Mouse (Mus musculus) liver, postnatal 0 days (tissue): ENCODE data around the gene Asprv1. TPM values are rescaled to one million over a fixed set of nuclear protein-coding genes. Genes with fewer than 3 reads are reported as not detected.

Experiments
- ATAC-seq: fragments of 200-750 bp; cut with Nextera tagmentation; 2 replicates; pipeline ENCODE4 v1.8.0; 2017; ENCODE audit warnings: mild to moderate bottlenecking, moderate library complexity
- DNase-seq: peaks from one replicate; pipeline ENCODE4 v3.0.0-alpha.2; 2016
- H3K27ac ChIP-seq: fragments of 300-500 bp; sonication (generic); 2 replicates; pipeline ENCODE4 v1.5.1; 2014; ENCODE audit warnings: antibody characterized with exemption, moderate library complexity, mild to moderate bottlenecking, low read depth
- H3K27me3 ChIP-seq: fragments of 300-500 bp; sonication (generic); 2 replicates; pipeline ENCODE4 v1.6.1; 2014; ENCODE audit warnings: low read length, control low read depth, mixed read lengths; ENCODE audit not compliant: insufficient read depth
- H3K36me3 ChIP-seq: fragments of 300-500 bp; sonication (generic); replicated peaks from 2 replicates; pipeline ENCODE4 v1.6.1; 2014; ENCODE audit warnings: mild to moderate bottlenecking, control low read depth, low read length, moderate library complexity, mixed read lengths; ENCODE audit not compliant: insufficient read depth
- H3K4me1 ChIP-seq: fragments of 300-500 bp; sonication (generic); 2 replicates; pipeline ENCODE4 v1.6.1; 2014; ENCODE audit warnings: antibody characterized with exemption, mild to moderate bottlenecking, control low read depth; ENCODE audit not compliant: insufficient read depth
- H3K4me2 ChIP-seq: fragments of 300-500 bp; sonication (generic); 2 replicates; pipeline ENCODE4 v1.6.1; 2014; ENCODE audit warnings: low read depth, mild to moderate bottlenecking, low read length, moderate library complexity, mixed read lengths
- H3K4me3 ChIP-seq: fragments of 300-500 bp; sonication (generic); 2 replicates; pipeline ENCODE4 v1.5.1; 2014; ENCODE audit warnings: low read depth, low read length
- H3K9ac ChIP-seq: fragments of 300-500 bp; sonication (generic); replicated peaks from 2 replicates; pipeline ENCODE4 v1.6.1; 2014; ENCODE audit warnings: mild to moderate bottlenecking, moderate library complexity
- H3K9me3 ChIP-seq: fragments of 300-500 bp; sonication (generic); 2 replicates; pipeline ENCODE4 v1.6.1; 2016; ENCODE audit warnings: mild to moderate bottlenecking, control low read depth, low read length, mixed read lengths
- CTCF ChIP-seq: sonication (generic); IDR thresholded peaks from 2 replicates; pipeline ENCODE4 v1.5.1; 2016; ENCODE audit warnings: antibody characterized with exemption, low read depth
- EP300 ChIP-seq: IDR thresholded peaks from 2 replicates; pipeline ENCODE4 v1.6.1; 2016; ENCODE audit warnings: antibody characterized with exemption, low read depth, mild to moderate bottlenecking
- WGBS: fragments of 180-500 bp; shearing (Covaris S2); extraction: QIAGEN DNeasy Blood & Tissue Kit; methylation state at CpG from one replicate; pipeline ENCODE4 v1.1.7; 2014; ENCODE audit not compliant: insufficient replicate concordance; 5-methylcytosine and 5-hydroxymethylcytosine counted together
- polyA plus RNA-seq: library from polyadenylated mRNA; unstranded; fragments of >200 nt; fragmentation: Nextera tagmentation; extraction: Ambion mirVana; gene quantifications from 2 replicates; pipeline ENCODE4 v1.2.1, GENCODE M21; 2015

Gene Asprv1
- polyA plus RNA-seq, 1 experiment from 2014 or later: 8.6 TPM

DNA sequence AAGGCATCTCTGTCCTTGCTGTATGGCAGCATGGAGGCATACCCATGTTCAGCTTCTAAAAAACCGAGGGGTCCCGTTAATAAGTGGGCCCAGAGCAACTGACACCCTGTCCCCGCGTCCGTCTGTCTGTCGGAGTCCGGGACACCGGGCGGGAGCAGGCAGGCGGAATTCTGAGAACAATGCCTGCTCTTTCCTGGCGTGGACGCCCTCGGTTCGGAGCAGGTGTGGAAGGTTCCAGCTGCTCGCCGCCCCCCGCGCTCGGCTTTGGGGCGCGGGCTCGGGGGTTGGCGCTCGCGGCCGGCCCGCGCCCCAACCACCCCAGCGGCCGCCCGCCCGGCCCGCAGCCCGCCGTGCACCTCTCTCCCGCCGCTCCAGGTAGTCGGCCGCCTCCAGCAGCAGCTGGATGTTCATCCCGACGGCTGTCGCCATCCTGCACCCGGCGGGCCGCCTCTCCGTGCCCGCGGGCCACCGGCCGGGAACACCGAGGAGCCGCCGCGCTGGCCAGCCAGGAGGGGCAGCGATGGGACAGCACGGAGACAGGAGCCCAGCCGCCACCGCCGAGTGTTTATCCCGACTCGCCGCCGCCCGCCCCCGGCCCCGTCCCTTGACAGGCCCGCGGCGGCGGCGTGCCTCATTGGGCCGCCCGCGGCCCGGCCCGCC is 40.7 kb downstream of the Asprv1 start, which contains the start of gene Mxd1:
TSS of gene Mxd1 (minus strand) at position 582 of the 660 bp plus-strand sequence.
- peaks cover 58% of the 10 kb centered on the region for H3K36me3 ChIP-seq
- under 1% methylated on average over 49 of the region's 76 CpGs for WGBS
- DNase-seq (no peak), ATAC-seq (peak; percentile 2)
- H3K4me2 ChIP-seq: peak within 1 kb of the TSS; percentile 83
- peak within 1 kb of the TSS; percentile 94 for H3K27ac ChIP-seq
- H3K9me3 ChIP-seq: no peaks in the 10 kb centered on the region
- H3K4me3 ChIP-seq: peak within 1 kb of the TSS; percentile 89
- no peaks in the 10 kb centered on the region for H3K27me3 ChIP-seq
- TF ChIP-seq EP300 (no peak), CTCF (no peak)
- peaks cover 32% of the 10 kb centered on the region for H3K4me1 ChIP-seq
- H3K9ac ChIP-seq: peak within 1 kb of the TSS; percentile 86

DNA sequence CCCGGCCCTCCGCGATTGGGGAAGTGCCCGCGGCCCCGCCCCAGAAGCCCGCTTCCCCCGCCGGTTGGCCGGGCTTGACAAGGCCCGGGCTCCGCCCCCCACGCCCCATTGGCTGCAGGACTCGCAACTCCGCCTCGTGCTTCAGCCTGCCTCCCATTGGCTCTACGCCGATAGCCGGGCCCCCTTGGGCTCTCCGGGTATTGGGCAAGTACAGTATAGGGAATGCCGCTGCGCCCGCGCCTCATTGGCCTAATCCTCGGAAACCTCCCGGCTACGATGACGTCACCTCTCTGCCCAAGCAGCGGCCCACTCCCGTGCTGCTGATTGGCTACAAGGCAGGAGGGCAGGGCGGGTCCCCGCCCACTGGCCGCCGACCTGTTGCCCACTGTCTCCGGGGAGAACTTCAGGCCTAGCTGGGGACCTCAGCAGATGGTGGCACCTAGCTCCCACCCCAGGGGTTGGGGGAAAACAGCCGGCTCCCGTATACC is 41.3 kb downstream of the Asprv1 start:
- H3K9ac ChIP-seq: peak overlapping the region; percentile 86
- peak overlapping the region; percentile 89 for H3K4me3 ChIP-seq
- H3K4me1 ChIP-seq: peaks cover 32% of the 10 kb centered on the region
- no peak for TF ChIP-seq CTCF
- peak; percentile 70; the same call in 1 of the 2 replicates for TF ChIP-seq EP300
- H3K27me3 ChIP-seq: no peaks in the 10 kb centered on the region
- peak overlapping the region; percentile 83 for H3K4me2 ChIP-seq
- WGBS: 2% methylated on average over 23 of the region's 37 CpGs
- no peaks in the 10 kb centered on the region for H3K9me3 ChIP-seq
- peak overlapping the region; percentile 94 for H3K27ac ChIP-seq
- ATAC-seq (peak; percentile 98), DNase-seq (peak; percentile 100)
- H3K36me3 ChIP-seq: peaks cover 57% of the 10 kb centered on the region

- WGBS: 23% methylated on average over 2 of the region's 2 CpGs
- H3K36me3 ChIP-seq: peaks cover 51% of the 10 kb centered on the region
- H3K9me3 ChIP-seq: no peaks in the 10 kb centered on the region
- no peaks in the 10 kb centered on the region for H3K27me3 ChIP-seq
- peak; percentile 42 for DNase-seq
- H3K27ac ChIP-seq: peak overlapping the region; percentile 94; the same call in 1 of the 2 replicates
- no peak overlapping the region for H3K4me2 ChIP-seq
- H3K4me1 ChIP-seq: peaks cover 18% of the 10 kb centered on the region
- no peak for ATAC-seq
- H3K9ac ChIP-seq: no peak overlapping the region
- TF ChIP-seq EP300 (no peak), CTCF (peak; percentile 100)
- H3K4me3 ChIP-seq: no peak overlapping the region
Measured at GRCm38 (mm10) chr6:86670873-86671272, 42.9 kb downstream of the Asprv1 start.

- Histone ChIP-seq H3K27me3 (no peaks in the 10 kb centered on the region), H3K9me3 (no peaks in the 10 kb centered on the region), H3K4me3 (no peak overlapping the region), H3K36me3 (peaks cover 74% of the 10 kb centered on the region), H3K27ac (no peak overlapping the region), H3K4me1 (peaks cover 4% of the 10 kb centered on the region), H3K4me2 (no peak overlapping the region), H3K9ac (no peak overlapping the region)
- ATAC-seq (no peak), DNase-seq (no peak)
- WGBS: 83% methylated on average over 6 of the region's 6 CpGs
- TF ChIP-seq EP300 (no peak), CTCF (no peak)
Measured at GRCm38 (mm10) chr6:86678341-86678740, 50.4 kb downstream of the Asprv1 start.

Other genes with a start within 250 kb of the Asprv1 start
- 69.6 and 80.4 TPM in 2 replicates for gene Pcyox1, start 231.0 kb upstream of the Asprv1 start, polyA plus RNA-seq
- gene Tia1, start 223.9 kb upstream of the Asprv1 start, polyA plus RNA-seq: 15.2 and 17.2 TPM in 2 replicates
- not detected in 2 replicates for gene Gm44790, start 201.5 kb upstream of the Asprv1 start, polyA plus RNA-seq
- gene C87436, start 189.8 kb upstream of the Asprv1 start, polyA plus RNA-seq: 9.5 and 10.4 TPM in 2 replicates
- gene Pcbp1, start 101.8 kb upstream of the Asprv1 start, polyA plus RNA-seq: 206 and 208 TPM in 2 replicates
- 19.1 and 22.0 TPM in 2 replicates for gene Mxd1, start 41.0 kb downstream of the Asprv1 start, polyA plus RNA-seq
- gene Snrnp27, start 56.4 kb downstream of the Asprv1 start, polyA plus RNA-seq: 40.5 and 41.1 TPM in 2 replicates
- 5.0 and 6.0 TPM in 2 replicates for gene Gmcl1, start 105.2 kb downstream of the Asprv1 start, polyA plus RNA-seq
- 32.5 and 32.7 TPM in 2 replicates for gene Anxa4, start 165.4 kb downstream of the Asprv1 start, polyA plus RNA-seq
- gene Aak1, start 221.4 kb downstream of the Asprv1 start, polyA plus RNA-seq: 1.9 and 2.2 TPM in 2 replicates